Mouse (Mus musculus) megakaryocyte, embryonic 14.5 days (primary cell): Measurements from ENCODE around the gene Psmd8. TPM values are rescaled to one million over a fixed set of nuclear protein-coding genes. Genes with fewer than 3 reads are reported as not detected.
"Not testable (repeated sequence)": the region's sequence is repeated elsewhere in the genome, so short reads cannot be mapped to it uniquely, and the experiment has no call there.

ENCODE experiments used
- H3K27me3 ChIP-seq: replicated peaks from 2 replicates; pipeline ENCODE3; 2012; ENCODE audit warnings: inconsistent platforms
- H3K36me3 ChIP-seq: replicated peaks from 2 replicates; pipeline ENCODE3; 2012; ENCODE audit warnings: low read length, inconsistent platforms, mixed read lengths
- H3K4me1 ChIP-seq: 2 replicates; pipeline ENCODE4 v1.6.1; 2012; ENCODE audit warnings: inconsistent platforms
- H3K4me3 ChIP-seq: replicated peaks from 2 replicates; pipeline ENCODE3; 2012; ENCODE audit warnings: moderate library complexity, mild to moderate bottlenecking, inconsistent platforms
- H3K9me3 ChIP-seq: 2 replicates; pipeline ENCODE4 v1.6.1; 2012; ENCODE audit warnings: inconsistent platforms
- FLI1 ChIP-seq: IDR thresholded peaks from 2 replicates; pipeline ENCODE4 v1.6.1; 2012; ENCODE audit warnings: low read length, inconsistent platforms, mixed read lengths
- GATA1 ChIP-seq: IDR thresholded peaks from 3 replicates; pipeline ENCODE4 v1.6.1; 2012; ENCODE audit warnings: mixed read lengths, low read length, inconsistent platforms, borderline replicate concordance
- polyA plus RNA-seq: library from polyadenylated mRNA; stranded (reverse); fragments of >175 nt; gene quantifications from 2 replicates; pipeline ENCODE4 v1.2.3, GENCODE M21; 2012; ENCODE audit warnings: low replicate concordance; ENCODE audit not compliant: insufficient read depth

Gene Psmd8
- polyA plus RNA-seq, 1 experiment: 177 TPM

- peaks cover 27% of the 10 kb centered on the region for H3K4me1 ChIP-seq
- TF ChIP-seq GATA1 (no peak), FLI1 (no peak)
- peaks cover 58% of the 10 kb centered on the region for H3K36me3 ChIP-seq
- H3K9me3 ChIP-seq: peaks cover 5% of the 10 kb centered on the region; the same call in 1 of the 2 replicates
- peaks cover 11% of the 10 kb centered on the region for H3K27me3 ChIP-seq
- H3K4me3 ChIP-seq: no peak overlapping the region
Observed at GRCm38 (mm10) chr7:29158264-29158663, 22.2 kb downstream of the Psmd8 start.

GRCm38 (mm10) chr7:29155838-29156782 lies 24.4 kb downstream of the Psmd8 start, which contains the start of gene Fam98c:
Gene Fam98c, minus strand, starts transcription at chr7:29156234.
- TF ChIP-seq FLI1: no peak
- no peak for TF ChIP-seq GATA1
- Histone ChIP-seq H3K4me1 (peaks cover 29% of the 10 kb centered on the region), H3K9me3 (peaks cover 5% of the 10 kb centered on the region; the same call in 1 of the 2 replicates), H3K27me3 (peaks cover 8% of the 10 kb centered on the region), H3K4me3 (peak within 1 kb of the TSS; percentile 100), H3K36me3 (peaks cover 53% of the 10 kb centered on the region)

- peaks cover 36% of the 10 kb centered on the region for H3K4me1 ChIP-seq
- H3K4me3 ChIP-seq: peak overlapping the region; percentile 100
- TF ChIP-seq FLI1: no peak
- no peak for TF ChIP-seq GATA1
- H3K9me3 ChIP-seq: peaks cover 5% of the 10 kb centered on the region; the same call in 1 of the 2 replicates
- peaks cover 8% of the 10 kb centered on the region for H3K27me3 ChIP-seq
- peaks cover 45% of the 10 kb centered on the region for H3K36me3 ChIP-seq
Observed at GRCm38 (mm10) chr7:29155196-29155837, 25.2 kb downstream of the Psmd8 start.

- H3K36me3 ChIP-seq: peaks cover 40% of the 10 kb centered on the region
Observed at GRCm38 (mm10) chr7:29154018-29154720, 26.3 kb downstream of the Psmd8 start.

GRCm38 (mm10) chr7:29151486-29151885 lies 29.0 kb downstream of the Psmd8 start:
- H3K9me3 ChIP-seq: peaks cover 5% of the 10 kb centered on the region; the same call in 1 of the 2 replicates
- TF ChIP-seq FLI1: no peak
- TF ChIP-seq GATA1: no peak
- H3K36me3 ChIP-seq: peaks cover 35% of the 10 kb centered on the region
- H3K4me1 ChIP-seq: peaks cover 45% of the 10 kb centered on the region
- H3K27me3 ChIP-seq: peaks cover 4% of the 10 kb centered on the region
- no peak overlapping the region for H3K4me3 ChIP-seq

More at GRCm38 (mm10) chr7:29154018-29154720, 26.3 kb downstream of the Psmd8 start:
- Histone ChIP-seq H3K4me3 (no peak overlapping the region), H3K9me3 (peaks cover 5% of the 10 kb centered on the region; the same call in 1 of the 2 replicates), H3K4me1 (peaks cover 44% of the 10 kb centered on the region), H3K27me3 (peaks cover 7% of the 10 kb centered on the region)
- no peak for TF ChIP-seq FLI1
- TF ChIP-seq GATA1: no peak

- Histone ChIP-seq H3K27me3 (peaks cover 4% of the 10 kb centered on the region), H3K4me1 (peaks cover 56% of the 10 kb centered on the region), H3K4me3 (peak overlapping the region; percentile 8), H3K9me3 (no peaks in the 10 kb centered on the region), H3K36me3 (peaks cover 22% of the 10 kb centered on the region)
- TF ChIP-seq GATA1 (no peak), FLI1 (no peak)
Observed at GRCm38 (mm10) chr7:29148771-29149170, 31.7 kb downstream of the Psmd8 start.

- H3K4me3 ChIP-seq: no peak overlapping the region
- H3K9me3 ChIP-seq: no peaks in the 10 kb centered on the region
- TF ChIP-seq FLI1 (no peak), GATA1 (no peak)
- peaks cover 3% of the 10 kb centered on the region for H3K36me3 ChIP-seq
- peaks cover 73% of the 10 kb centered on the region for H3K4me1 ChIP-seq
- H3K27me3 ChIP-seq: peaks cover 4% of the 10 kb centered on the region
Observed at GRCm38 (mm10) chr7:29146625-29147367, 33.7 kb downstream of the Psmd8 start.

- H3K9me3 ChIP-seq: no peaks in the 10 kb centered on the region
- no peak for TF ChIP-seq GATA1
- no peak for TF ChIP-seq FLI1
- H3K4me1 ChIP-seq: peaks cover 63% of the 10 kb centered on the region
- H3K27me3 ChIP-seq: peaks cover 4% of the 10 kb centered on the region
- peak overlapping the region; percentile 73 for H3K4me3 ChIP-seq
- no peaks in the 10 kb centered on the region for H3K36me3 ChIP-seq
Observed at GRCm38 (mm10) chr7:29144006-29144405, 36.5 kb downstream of the Psmd8 start.

- TF ChIP-seq FLI1 (no peak), GATA1 (no peak)
- H3K36me3 ChIP-seq: no peaks in the 10 kb centered on the region
Observed at GRCm38 (mm10) chr7:29141416-29141815, 39.1 kb downstream of the Psmd8 start.

GRCm38 (mm10) chr7:29139237-29139636 lies 41.3 kb downstream of the Psmd8 start:
- not testable (repeated sequence) for H3K4me3 ChIP-seq, H3K36me3 ChIP-seq, H3K9me3 ChIP-seq, H3K27me3 ChIP-seq
- peaks cover 69% of the 10 kb centered on the region for H3K4me1 ChIP-seq

More at GRCm38 (mm10) chr7:29141416-29141815, 39.1 kb downstream of the Psmd8 start:
- Histone ChIP-seq H3K27me3 (peaks cover 6% of the 10 kb centered on the region), H3K9me3 (no peaks in the 10 kb centered on the region), H3K4me1 (peaks cover 67% of the 10 kb centered on the region), H3K4me3 (no peak overlapping the region)
